Mouse (Mus musculus): ENCODE measurements around the gene Gjb3. TPM values are rescaled to one million over a fixed set of nuclear protein-coding genes. Genes with fewer than 3 reads are reported as not detected.

The Gjb3 gene
- polyA plus RNA-seq, 1 experiment from 2014 or later: 3.1 TPM

DNA sequence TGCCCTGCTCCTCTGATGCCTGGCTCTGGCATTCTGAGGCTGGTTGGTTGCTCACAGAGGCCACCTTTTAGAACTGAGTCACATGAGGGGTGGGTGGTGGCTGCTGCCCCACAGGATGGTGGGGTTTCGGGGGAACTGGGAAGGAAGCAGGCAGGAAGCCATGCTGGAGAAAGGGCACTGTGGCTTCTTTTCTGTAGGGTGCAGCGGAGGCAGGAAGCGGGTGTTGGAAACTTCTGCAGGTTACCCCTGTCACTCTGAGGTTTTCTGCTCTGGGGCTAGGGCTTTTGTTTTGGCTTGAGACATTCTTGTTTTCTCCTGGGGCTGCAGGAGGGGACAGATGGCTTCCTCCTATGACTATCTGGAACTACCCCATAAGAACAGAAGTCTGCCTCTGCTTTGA, 31.9 kb upstream of the Gjb3 start:
- WGBS: 87% methylated on average over 3 of the region's 3 CpGs

DNA sequence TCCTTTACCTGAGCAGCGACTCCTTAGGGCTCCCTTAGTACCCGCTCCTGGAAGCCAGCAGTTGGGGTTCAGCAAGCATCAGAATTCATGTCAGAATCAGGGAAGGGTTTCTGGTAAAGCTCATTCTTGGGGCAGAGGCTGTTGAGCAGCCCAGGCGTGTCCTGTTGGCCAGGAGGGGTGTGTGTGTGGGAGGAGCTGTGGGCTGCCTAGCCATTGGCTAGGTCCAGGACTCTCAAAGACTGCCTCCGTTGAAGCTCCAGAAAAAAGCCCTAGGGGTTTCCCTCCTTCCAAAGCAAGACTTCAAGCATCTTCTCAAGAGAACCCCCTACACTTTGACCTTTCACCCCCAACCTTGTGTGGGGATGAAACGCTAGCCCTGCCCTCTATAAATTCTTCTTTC, 27.4 kb upstream of the Gjb3 start, which contains the start of gene Gjb5:
Gene Gjb5, minus strand, starts transcription at position 164 of the 400 bp plus-strand sequence.
- 0 out of 2 replicates have a peak within 1 kb of the TSS, but pooled peaks have one; percentile 7 for H3K27ac ChIP-seq
- H3K4me1 ChIP-seq: peaks cover 35% of the 10 kb centered on the region
- DNase-seq (ENCODE audit: extremely low spot score, low spot score): no peak
- H3K27me3 ChIP-seq (ENCODE audit: poor library complexity, severe bottlenecking): peaks cover 28% of the 10 kb centered on the region
- H3K36me3 ChIP-seq (replicated peaks): no peaks in the 10 kb centered on the region
- H3K9me3 ChIP-seq: no peaks in the 10 kb centered on the region
- WGBS: 28% methylated on average over 5 of the region's 5 CpGs
- H3K4me3 ChIP-seq: 0 out of 2 replicates have a peak within 1 kb of the TSS, but pooled peaks have one; percentile 3

More for the DNA sequence above, 31.9 kb upstream of the Gjb3 start:
- Histone ChIP-seq H3K27ac (no peak overlapping the region), H3K4me3 (no peak overlapping the region), H3K27me3 (ENCODE audit: poor library complexity, severe bottlenecking) (peaks cover 26% of the 10 kb centered on the region), H3K36me3 (replicated peaks) (no peaks in the 10 kb centered on the region), H3K9me3 (no peaks in the 10 kb centered on the region), H3K4me1 (peaks cover 21% of the 10 kb centered on the region)
- no peak for DNase-seq (ENCODE audit: extremely low spot score, low spot score)

DNA sequence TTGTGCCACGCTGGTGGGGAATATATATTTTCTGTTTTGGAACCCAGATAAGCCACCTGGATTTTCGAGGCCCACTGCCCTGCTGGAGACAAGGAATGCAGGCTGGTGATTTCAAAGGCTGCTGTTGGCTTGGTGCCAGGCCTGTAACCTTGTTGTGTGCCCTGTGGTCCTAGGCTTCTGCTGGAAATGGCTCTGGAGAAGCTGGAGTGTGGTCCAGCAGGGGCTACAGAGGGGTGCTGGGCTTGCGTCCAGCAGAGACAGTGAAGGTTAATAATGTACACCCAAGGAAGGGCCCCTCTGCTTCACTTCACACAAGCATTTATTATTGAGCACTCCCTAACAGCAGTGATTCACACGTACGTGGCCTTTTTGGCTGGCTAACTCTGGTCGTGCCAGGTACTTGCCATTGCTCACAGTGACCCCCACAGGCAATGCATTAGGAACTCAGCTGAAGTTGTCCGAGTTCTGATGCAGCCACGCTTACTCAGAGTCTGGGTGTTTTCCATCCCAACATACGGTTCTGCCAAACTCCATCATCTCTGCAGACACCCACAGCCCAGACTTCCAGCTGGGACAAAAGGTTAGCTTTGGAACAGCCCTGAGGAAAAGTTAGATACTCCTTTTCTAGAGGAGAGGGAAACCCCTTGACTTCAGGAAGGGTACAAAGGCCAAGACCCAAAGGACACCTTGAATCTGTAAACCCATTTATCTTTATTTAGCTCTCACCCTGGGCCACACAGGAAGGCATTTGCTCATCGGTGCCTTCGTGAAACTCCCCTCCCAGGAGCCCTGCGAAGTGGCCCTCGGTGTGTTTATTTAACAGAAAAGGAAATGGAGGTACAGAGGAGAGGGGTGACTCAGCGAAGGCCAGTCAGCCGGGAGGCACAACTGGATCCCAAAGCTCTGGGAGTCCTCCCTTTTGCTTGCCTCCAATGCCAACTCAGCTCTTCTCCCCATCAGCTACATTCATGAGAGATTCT, 24.2 kb upstream of the Gjb3 start:
- Histone ChIP-seq H3K4me1 (peaks cover 35% of the 10 kb centered on the region), H3K4me3 (no peak overlapping the region), H3K27ac (no peak overlapping the region), H3K9me3 (no peaks in the 10 kb centered on the region), H3K36me3 (replicated peaks) (no peaks in the 10 kb centered on the region), H3K27me3 (ENCODE audit: poor library complexity, severe bottlenecking) (peaks cover 24% of the 10 kb centered on the region)
- DNase-seq (ENCODE audit: extremely low spot score, low spot score): no peak
- WGBS: 84% methylated on average over 15 of the region's 15 CpGs

DNA sequence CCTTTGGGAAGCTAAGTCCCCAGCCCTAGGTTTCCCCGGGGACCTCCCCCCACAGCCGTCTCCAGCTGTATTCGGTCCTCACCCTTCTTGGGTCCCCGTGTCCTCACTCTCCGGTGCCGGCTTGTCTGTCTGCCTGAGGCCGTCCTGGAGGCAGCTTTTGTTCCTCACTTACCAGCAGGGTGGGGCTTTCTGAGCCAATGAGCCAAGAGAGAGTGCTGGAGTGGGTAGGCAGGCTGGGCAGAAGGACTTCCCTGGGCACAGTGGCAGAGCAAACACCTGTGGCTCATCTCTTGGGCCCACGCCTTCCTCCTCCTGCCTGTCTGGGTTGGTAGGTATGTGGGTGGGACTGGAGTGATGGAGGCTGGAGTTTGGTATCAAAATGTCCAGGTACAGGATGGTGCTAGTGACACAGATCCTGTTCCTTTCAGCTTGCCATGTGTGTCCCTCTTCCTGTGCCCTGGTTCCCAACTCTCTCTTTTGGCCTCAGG, 23.4 kb upstream of the Gjb3 start, which contains the start of gene Gjb4:
Gene Gjb4, minus strand, starts transcription at position 131 of the 488 bp plus-strand sequence.
- 44% methylated on average over 8 of the region's 8 CpGs for WGBS
- Histone ChIP-seq H3K27me3 (ENCODE audit: poor library complexity, severe bottlenecking) (peaks cover 16% of the 10 kb centered on the region), H3K4me3 (no peak within 1 kb of the TSS), H3K36me3 (replicated peaks) (no peaks in the 10 kb centered on the region), H3K4me1 (peaks cover 31% of the 10 kb centered on the region), H3K27ac (peak within 1 kb of the TSS; percentile 21; the same call in 1 of the 2 replicates), H3K9me3 (no peaks in the 10 kb centered on the region)
- DNase-seq (ENCODE audit: extremely low spot score, low spot score): no peak

DNA sequence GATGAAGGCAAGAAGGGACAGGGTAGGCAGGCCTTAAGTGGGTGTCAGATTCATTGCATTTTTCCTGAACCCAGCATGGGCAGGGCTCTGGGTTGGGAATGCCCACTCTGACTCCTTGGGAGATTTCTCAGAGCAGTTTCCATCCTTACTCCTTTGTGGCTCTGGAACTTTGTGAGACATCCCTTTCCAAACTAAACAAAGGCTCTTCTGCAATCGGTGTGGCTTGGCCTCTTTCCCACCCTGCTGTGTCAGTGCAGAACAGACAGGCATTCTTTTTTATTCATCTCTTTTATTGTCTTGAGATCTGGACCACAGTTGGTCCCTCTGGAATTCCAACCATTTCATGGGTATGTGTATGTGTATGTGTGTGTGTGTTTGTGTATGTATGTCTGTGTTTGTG, 21.9 kb upstream of the Gjb3 start:
- H3K9me3 ChIP-seq: no peaks in the 10 kb centered on the region
- H3K27ac ChIP-seq: no peak overlapping the region
- DNase-seq (ENCODE audit: extremely low spot score, low spot score): no peak
- peaks cover 2% of the 10 kb centered on the region; the same call in 1 of the 2 replicates for H3K27me3 ChIP-seq (ENCODE audit: poor library complexity, severe bottlenecking)
- peaks cover 23% of the 10 kb centered on the region for H3K4me1 ChIP-seq
- no peak overlapping the region for H3K4me3 ChIP-seq
- 51% methylated on average over 1 of the region's 1 CpGs for WGBS
- H3K36me3 ChIP-seq (replicated peaks): no peaks in the 10 kb centered on the region

DNA sequence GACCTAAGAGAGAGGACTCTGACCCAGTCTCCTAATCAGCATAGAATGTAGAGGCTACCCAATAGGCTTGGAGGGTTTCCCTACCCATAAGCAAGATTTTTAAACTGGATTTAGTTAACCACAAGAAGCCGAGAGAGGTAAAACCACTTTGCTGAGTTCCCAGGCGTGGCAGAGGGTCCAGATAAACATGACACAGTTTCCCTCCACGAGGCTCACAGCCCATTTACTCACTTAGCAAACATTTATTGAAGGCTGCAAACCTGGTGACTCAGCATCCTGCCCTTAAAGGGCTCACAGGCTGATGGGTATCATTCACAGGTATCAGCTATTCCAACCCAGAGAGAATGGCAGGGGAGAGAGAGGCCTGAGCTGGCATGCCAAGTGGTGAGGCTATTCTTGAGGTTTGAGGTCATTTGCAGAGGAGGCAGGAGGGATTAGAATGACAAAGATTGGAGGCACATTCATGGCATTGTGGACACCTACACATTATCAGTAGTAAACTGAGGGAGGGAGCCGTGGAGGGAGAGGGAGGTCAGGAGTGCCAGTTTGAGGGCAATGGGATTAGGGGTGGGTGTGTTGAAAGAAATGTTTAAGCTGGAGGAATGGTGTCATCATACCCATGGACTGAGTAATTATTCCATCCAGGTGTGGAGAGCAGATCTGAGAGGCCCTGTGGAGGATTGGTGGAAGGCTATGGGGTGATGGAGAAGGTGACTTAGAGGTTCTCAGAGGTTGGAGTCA, 19.1 kb upstream of the Gjb3 start:
- no peak overlapping the region for H3K27ac ChIP-seq
- no peak overlapping the region for H3K4me3 ChIP-seq
- no peak for DNase-seq (ENCODE audit: extremely low spot score, low spot score)
- peaks cover 12% of the 10 kb centered on the region for H3K4me1 ChIP-seq
- no peaks in the 10 kb centered on the region for H3K9me3 ChIP-seq
- no peaks in the 10 kb centered on the region for H3K36me3 ChIP-seq (replicated peaks)
- 78% methylated on average over 4 of the region's 4 CpGs for WGBS
- H3K27me3 ChIP-seq (ENCODE audit: poor library complexity, severe bottlenecking): no peaks in the 10 kb centered on the region

DNA sequence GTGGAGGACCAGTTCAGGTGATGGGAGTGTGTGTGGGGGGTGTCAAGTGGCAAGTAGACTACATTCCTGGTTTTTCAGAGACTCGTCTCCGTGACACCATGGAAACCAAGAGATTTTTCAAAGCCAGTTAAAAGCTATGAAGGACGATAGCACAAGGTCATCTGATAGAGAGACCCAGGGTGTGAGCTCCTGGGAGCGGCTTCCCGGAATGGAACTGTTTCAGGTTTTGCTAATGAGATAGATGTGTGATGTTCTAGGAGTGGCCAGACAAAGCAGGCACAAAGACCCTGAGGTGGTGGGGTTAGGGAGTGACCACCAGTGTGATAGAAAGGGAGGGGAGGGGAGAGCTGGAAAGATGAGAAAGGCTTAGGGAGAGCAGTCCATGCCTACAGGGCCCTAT, 14.4 kb upstream of the Gjb3 start:
- Histone ChIP-seq H3K4me1 (no peaks in the 10 kb centered on the region), H3K9me3 (no peaks in the 10 kb centered on the region), H3K4me3 (no peak overlapping the region), H3K27ac (no peak overlapping the region), H3K27me3 (ENCODE audit: poor library complexity, severe bottlenecking) (no peaks in the 10 kb centered on the region), H3K36me3 (replicated peaks) (no peaks in the 10 kb centered on the region)
- DNase-seq (ENCODE audit: extremely low spot score, low spot score): no peak
- 94% methylated on average over 5 of the region's 5 CpGs for WGBS

DNA sequence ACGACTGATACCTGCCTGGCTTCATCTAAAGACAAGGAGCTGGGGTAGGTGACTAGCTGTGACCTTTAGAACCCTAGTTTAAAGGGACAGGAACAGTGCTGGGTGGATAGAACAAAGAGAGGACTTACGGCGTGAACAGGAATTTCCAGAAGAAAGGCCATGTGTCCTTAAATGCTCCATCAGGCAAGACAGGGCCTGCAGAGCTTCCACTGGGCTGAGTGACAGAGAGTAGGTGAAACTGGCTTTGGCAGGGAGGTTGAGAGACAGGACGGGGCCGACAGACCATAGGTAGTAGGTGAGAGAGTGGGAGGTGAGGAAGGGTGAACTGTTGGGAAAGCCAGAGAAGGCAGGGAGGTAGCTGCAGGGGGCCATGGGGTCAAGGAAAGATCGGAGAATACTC, 10.7 kb upstream of the Gjb3 start:
- Histone ChIP-seq H3K4me3 (no peak overlapping the region), H3K36me3 (replicated peaks) (no peaks in the 10 kb centered on the region), H3K9me3 (no peaks in the 10 kb centered on the region), H3K27ac (no peak overlapping the region), H3K4me1 (no peaks in the 10 kb centered on the region), H3K27me3 (ENCODE audit: poor library complexity, severe bottlenecking) (no peaks in the 10 kb centered on the region)
- WGBS: 61% methylated on average over 6 of the region's 6 CpGs
- no peak for DNase-seq (ENCODE audit: extremely low spot score, low spot score)

DNA sequence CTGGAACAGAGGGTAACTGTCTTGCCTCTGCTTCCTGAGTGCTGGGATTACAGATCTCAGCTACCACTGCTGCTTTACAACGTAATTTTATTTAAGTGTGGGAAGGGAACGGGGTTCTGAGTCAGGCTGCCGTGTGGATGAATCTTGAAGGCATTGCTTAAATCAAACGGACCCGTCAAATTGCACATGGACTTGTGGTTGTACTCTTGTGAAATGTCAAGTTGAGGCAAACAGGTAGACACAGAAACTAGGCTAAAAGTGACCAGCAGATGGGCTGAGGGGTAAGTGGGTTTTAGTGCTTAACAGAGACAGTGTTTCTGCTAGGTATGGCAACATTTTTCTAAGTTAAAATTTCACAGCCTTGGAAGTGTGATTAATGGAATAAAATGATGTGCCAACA, 7.0 kb upstream of the Gjb3 start:
- Histone ChIP-seq H3K27ac (no peak overlapping the region), H3K27me3 (ENCODE audit: poor library complexity, severe bottlenecking) (peaks cover 12% of the 10 kb centered on the region), H3K4me3 (no peak overlapping the region), H3K36me3 (replicated peaks) (no peaks in the 10 kb centered on the region), H3K4me1 (peaks cover 8% of the 10 kb centered on the region), H3K9me3 (no peaks in the 10 kb centered on the region)
- WGBS: 87% methylated on average over 5 of the region's 5 CpGs
- DNase-seq (ENCODE audit: extremely low spot score, low spot score): no peak

DNA sequence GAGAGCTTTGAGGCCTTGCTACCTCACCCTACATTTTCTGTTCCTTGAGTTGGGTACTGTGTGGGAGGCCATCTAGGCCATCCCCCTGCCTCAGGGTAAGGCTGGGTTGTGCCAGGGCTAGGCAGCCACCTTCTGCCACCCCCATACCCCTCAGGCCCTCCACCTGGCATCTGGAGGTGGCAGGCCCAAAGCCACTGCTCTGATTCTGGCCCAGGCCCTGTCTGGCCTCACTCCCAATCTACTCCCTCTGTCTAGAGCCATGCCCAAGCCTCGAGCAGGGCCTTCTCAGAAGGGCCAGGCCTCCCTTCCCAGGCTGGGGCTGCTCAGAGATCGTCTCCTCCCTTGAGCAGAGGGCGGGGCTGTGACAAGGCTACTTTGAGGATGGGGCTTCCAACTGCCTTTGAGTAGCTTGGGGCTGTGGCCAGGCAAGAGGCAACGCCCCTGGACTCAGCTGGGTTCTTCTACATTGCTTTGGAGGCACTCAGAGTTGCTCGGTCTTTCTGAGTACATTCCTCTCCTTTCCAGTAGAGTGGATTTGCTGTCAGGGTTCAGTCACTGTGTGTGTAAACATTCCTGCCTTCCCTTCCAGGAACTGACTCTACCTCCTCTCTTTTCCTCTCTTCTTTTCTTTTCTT, 4.3 kb upstream of the Gjb3 start:
- 45% methylated on average over 5 of the region's 5 CpGs for WGBS
- Histone ChIP-seq H3K36me3 (replicated peaks) (no peaks in the 10 kb centered on the region), H3K9me3 (no peaks in the 10 kb centered on the region), H3K27me3 (ENCODE audit: poor library complexity, severe bottlenecking) (peaks cover 39% of the 10 kb centered on the region), H3K4me3 (no peak overlapping the region), H3K27ac (no peak overlapping the region), H3K4me1 (peaks cover 27% of the 10 kb centered on the region)
- no peak for DNase-seq (ENCODE audit: extremely low spot score, low spot score)

DNA sequence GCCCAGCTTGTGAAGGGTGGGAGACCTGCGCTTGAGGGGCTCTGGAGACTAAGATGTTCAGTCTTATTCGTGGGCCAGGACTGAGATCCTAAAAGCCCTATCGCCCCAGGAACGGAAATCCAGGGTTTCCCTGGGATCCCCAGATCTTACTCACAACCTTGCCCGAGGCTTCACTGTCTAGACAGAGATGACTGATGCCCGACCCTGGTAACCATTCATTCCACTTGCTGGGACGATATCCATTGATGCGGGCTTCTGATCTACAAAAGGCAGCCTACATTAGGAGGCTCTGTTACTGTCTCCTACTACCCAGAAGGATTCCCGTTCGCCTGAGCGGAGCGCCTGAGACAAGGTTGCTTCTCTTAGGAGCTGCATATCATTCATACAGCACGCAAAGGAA, 527 bp upstream of the Gjb3 start:
- WGBS: 19% methylated on average over 13 of the region's 13 CpGs
- Histone ChIP-seq H3K4me1 (peaks cover 39% of the 10 kb centered on the region), H3K4me3 (no peak overlapping the region; the same call in 1 of the 2 replicates), H3K9me3 (no peaks in the 10 kb centered on the region), H3K36me3 (replicated peaks) (no peaks in the 10 kb centered on the region), H3K27me3 (ENCODE audit: poor library complexity, severe bottlenecking) (peaks cover 74% of the 10 kb centered on the region), H3K27ac (no peak overlapping the region)
- no peak for DNase-seq (ENCODE audit: extremely low spot score, low spot score)

DNA sequence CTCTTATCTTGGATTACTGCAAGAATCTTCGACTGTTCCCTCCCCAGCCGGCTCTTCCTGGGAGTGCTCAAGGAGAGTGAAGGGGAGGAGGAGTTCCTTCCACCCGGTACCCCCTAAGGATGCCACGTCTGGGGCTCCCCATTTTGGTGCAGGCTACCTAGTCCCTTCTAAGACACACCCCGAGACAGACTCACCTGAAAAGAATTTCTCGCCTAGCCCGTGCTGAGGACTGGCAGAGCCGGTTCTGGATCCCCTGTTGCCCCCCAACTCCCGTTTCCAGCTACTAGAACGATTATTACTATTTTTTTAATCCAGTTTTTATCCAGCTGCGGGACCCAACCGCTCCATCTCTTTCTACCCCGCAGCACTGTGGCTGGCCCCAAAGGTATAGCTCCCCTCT, 893 bp downstream of the Gjb3 start:
- peaks cover 88% of the 10 kb centered on the region for H3K27me3 ChIP-seq (ENCODE audit: poor library complexity, severe bottlenecking)
- peaks cover 39% of the 10 kb centered on the region for H3K4me1 ChIP-seq
- DNase-seq (ENCODE audit: extremely low spot score, low spot score): no peak
- H3K9me3 ChIP-seq: no peaks in the 10 kb centered on the region
- H3K4me3 ChIP-seq: peak overlapping the region; percentile 41
- under 1% methylated on average over 13 of the region's 13 CpGs for WGBS
- H3K27ac ChIP-seq: no peak overlapping the region; the same call in 1 of the 2 replicates
- H3K36me3 ChIP-seq (replicated peaks): no peaks in the 10 kb centered on the region

Measured in forebrain, embryonic 10.5 days (tissue).